Mouse (Mus musculus) bone marrow macrophage, adult 2 months (primary cell): ENCODE results near the gene Nostrin.

Source experiments
- CTCF ChIP-seq: IDR thresholded peaks from 2 replicates; pipeline ENCODE4 v1.5.1; 2012; ENCODE audit warnings: low read depth, mild to moderate bottlenecking, low read length, moderate library complexity
- POLR2A ChIP-seq: IDR thresholded peaks from 2 replicates; pipeline ENCODE4 v1.6.1; 2012; ENCODE audit warnings: mild to moderate bottlenecking, low read depth, low read length, borderline replicate concordance

DNA sequence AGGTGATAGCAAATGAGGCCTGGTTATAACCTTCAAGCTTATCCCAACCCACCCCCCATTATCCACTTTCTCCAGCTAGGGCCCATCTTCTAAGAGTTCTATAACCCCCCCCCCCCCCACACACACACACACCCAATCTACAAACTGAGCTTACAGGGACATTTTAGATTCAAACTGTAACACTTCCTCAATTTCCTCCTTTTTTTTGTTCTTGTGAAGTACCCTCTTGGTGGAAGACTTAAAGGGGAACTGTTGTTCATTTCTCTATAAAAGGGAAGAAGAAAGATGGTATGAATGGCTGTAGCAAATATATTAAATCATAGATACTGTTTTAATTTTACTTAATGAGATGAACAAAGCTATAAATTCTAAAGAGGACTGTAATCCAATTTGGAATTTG is 96.5 kb downstream of the Nostrin start:
- TF ChIP-seq POLR2A (no peak), CTCF (no peak)
